Comparison of ENCODE assay signal across 18 mouse cellular contexts in genomic region chr2:168444126-168444525, GRCm38 (mm10).
A peak's percentile ranks its signal among the peaks of the same experiment; 100 is the strongest.
DNase-seq lines count a peak whose midpoint lies in the region; ATAC-seq lines count a peak whose summit lies in the region.
"Had no signal": no experiment of that assay in that cellular context is flagged by ENCODE, and none has a peak within 500 bp of the region (broad histone marks: within the 10 kb centered on the region; RNA-seq: fewer than 3 reads in every experiment).

No protein-coding gene starts in this region.

- ATAC-seq in forebrain, embryonic 12.5 days (ENCODE audit: low FRiP score): no peak
- no peak for ATAC-seq in forebrain, embryonic 15.5 days (replicated peaks)
- ATAC-seq in neural tube, embryonic 15.5 days (ENCODE audit: low FRiP score): 0 out of 2 replicates have a peak, but pooled peaks have one; percentile 18
- ATAC-seq in embryonic facial prominence, embryonic 15.5 days (ENCODE audit: insufficient number of reproducible peaks, low FRiP score, low TSS enrichment, low read depth): no peak
- ATAC-seq: activated CD4-positive, CD25-positive, alpha-beta regulatory T cell, adult 4 months; forebrain, postnatal 0 days; inflammation-experienced regulatory T-cells, adult 6 months; Patski had no signal

- peaks cover 18% of the 10 kb centered on the region for H3K4me1 ChIP-seq in forebrain, embryonic 12.5 days
- peaks cover 17% of the 10 kb centered on the region for H3K4me1 ChIP-seq in forebrain, embryonic 15.5 days
- peaks cover 16% of the 10 kb centered on the region for H3K4me1 ChIP-seq in neural tube, embryonic 15.5 days
- peaks cover 16% of the 10 kb centered on the region for H3K4me1 ChIP-seq in embryonic facial prominence, embryonic 15.5 days

- peaks cover 10% of the 10 kb centered on the region; the same call in 1 of the 2 replicates for H3K9me3 ChIP-seq in forebrain, embryonic 12.5 days
- no peaks in the 10 kb centered on the region for H3K9me3 ChIP-seq in forebrain, embryonic 15.5 days
- no peaks in the 10 kb centered on the region for H3K9me3 ChIP-seq in neural tube, embryonic 15.5 days (replicated peaks)
- H3K9me3 ChIP-seq in embryonic facial prominence, embryonic 15.5 days (replicated peaks): no peaks in the 10 kb centered on the region
- H3K9me3 ChIP-seq: hindbrain, embryonic 15.5 days had no signal

- H3K27me3 ChIP-seq in forebrain, embryonic 12.5 days: peaks cover 7% of the 10 kb centered on the region; the same call in 1 of the 2 replicates
- H3K27me3 ChIP-seq in forebrain, embryonic 15.5 days: no peaks in the 10 kb centered on the region
- 0 out of 2 replicates have a peak, but pooled peaks cover 5% of the 10 kb centered on the region for H3K27me3 ChIP-seq in neural tube, embryonic 15.5 days (replicated peaks)
- H3K27me3 ChIP-seq in embryonic facial prominence, embryonic 15.5 days: peaks cover 4% of the 10 kb centered on the region; the same call in 1 of the 2 replicates

- H3K4me3 ChIP-seq in forebrain, embryonic 12.5 days (replicated peaks): no peak overlapping the region
- no peak overlapping the region for H3K4me3 ChIP-seq in forebrain, embryonic 15.5 days
- H3K4me3 ChIP-seq in neural tube, embryonic 15.5 days (replicated peaks): no peak overlapping the region
- H3K4me3 ChIP-seq in embryonic facial prominence, embryonic 15.5 days (replicated peaks): no peak overlapping the region
- H3K4me3 ChIP-seq: gastrocnemius, adult 2 months; heart, embryonic 12.5 days; hindbrain, embryonic 10.5 days; hindbrain, embryonic 15.5 days had no signal

- DNase-seq in neural tube, embryonic 10.5 days (ENCODE audit: extremely low spot score, low spot score): no peak
- no peak for DNase-seq in ovary, postnatal 14 days (ENCODE audit: low spot score)
- DNase-seq: adrenal gland, postnatal 14 days; cerebellum, adult 18-20 months; cerebellum, adult 9-11 months; forebrain, postnatal 0 days; gastrocnemius, adult 2 months; gastrocnemius, postnatal 25 days had no signal

- H3K9ac ChIP-seq in forebrain, embryonic 12.5 days: peak overlapping the region; percentile 4; the same call in 1 of the 2 replicates
- H3K9ac ChIP-seq in forebrain, embryonic 15.5 days (replicated peaks): no peak overlapping the region
- no peak overlapping the region for H3K9ac ChIP-seq in neural tube, embryonic 15.5 days (replicated peaks)
- no peak overlapping the region for H3K9ac ChIP-seq in embryonic facial prominence, embryonic 15.5 days
- H3K9ac ChIP-seq: forebrain, postnatal 0 days; heart, embryonic 12.5 days; hindbrain, embryonic 15.5 days had no signal

- H3K27ac ChIP-seq in forebrain, embryonic 12.5 days: no peak overlapping the region
- no peak overlapping the region for H3K27ac ChIP-seq in forebrain, embryonic 15.5 days (replicated peaks)
- H3K27ac ChIP-seq in neural tube, embryonic 15.5 days (replicated peaks): no peak overlapping the region
- H3K27ac ChIP-seq in embryonic facial prominence, embryonic 15.5 days (replicated peaks): peak overlapping the region; percentile 53; the same call in 1 of the 2 replicates
- H3K27ac ChIP-seq: gastrocnemius, adult 2 months; hindbrain, embryonic 10.5 days; hindbrain, embryonic 15.5 days had no signal

- WGBS in forebrain, embryonic 12.5 days: 21% methylated on average over 8 of the region's 8 CpGs
- WGBS in forebrain, embryonic 15.5 days: 30% methylated on average over 8 of the region's 8 CpGs
- 10% methylated on average over 8 of the region's 8 CpGs for WGBS in neural tube, embryonic 15.5 days
- 23% methylated on average over 8 of the region's 8 CpGs for WGBS in embryonic facial prominence, embryonic 15.5 days

- no peaks in the 10 kb centered on the region for H3K36me3 ChIP-seq in forebrain, embryonic 12.5 days (replicated peaks)
- H3K36me3 ChIP-seq in forebrain, embryonic 15.5 days: no peaks in the 10 kb centered on the region
- H3K36me3 ChIP-seq in neural tube, embryonic 15.5 days: no peaks in the 10 kb centered on the region
- no peaks in the 10 kb centered on the region for H3K36me3 ChIP-seq in embryonic facial prominence, embryonic 15.5 days
- H3K36me3 ChIP-seq: heart, embryonic 12.5 days; hindbrain, embryonic 10.5 days; hindbrain, embryonic 15.5 days had no signal

- no peak overlapping the region for H3K4me2 ChIP-seq in forebrain, embryonic 12.5 days
- no peak overlapping the region for H3K4me2 ChIP-seq in forebrain, embryonic 15.5 days (replicated peaks)
- H3K4me2 ChIP-seq in neural tube, embryonic 15.5 days: no peak overlapping the region
- no peak overlapping the region for H3K4me2 ChIP-seq in embryonic facial prominence, embryonic 15.5 days (replicated peaks)
- H3K4me2 ChIP-seq: heart, embryonic 12.5 days; hindbrain, embryonic 15.5 days had no signal
